Mouse (Mus musculus) right cerebral cortex, postnatal 14 days (tissue): ENCODE results near the gene Sbno1.
A peak's percentile ranks its signal among the peaks of the same experiment; 100 is the strongest.
"Not testable (repeated sequence)": the region's sequence is repeated elsewhere in the genome, so short reads cannot be mapped to it uniquely, and the experiment has no call there.

ENCODE experiments used
- DNase-seq: peaks from one replicate; pipeline ENCODE4 v3.0.0; 2022

Gene Sbno1

DNA sequence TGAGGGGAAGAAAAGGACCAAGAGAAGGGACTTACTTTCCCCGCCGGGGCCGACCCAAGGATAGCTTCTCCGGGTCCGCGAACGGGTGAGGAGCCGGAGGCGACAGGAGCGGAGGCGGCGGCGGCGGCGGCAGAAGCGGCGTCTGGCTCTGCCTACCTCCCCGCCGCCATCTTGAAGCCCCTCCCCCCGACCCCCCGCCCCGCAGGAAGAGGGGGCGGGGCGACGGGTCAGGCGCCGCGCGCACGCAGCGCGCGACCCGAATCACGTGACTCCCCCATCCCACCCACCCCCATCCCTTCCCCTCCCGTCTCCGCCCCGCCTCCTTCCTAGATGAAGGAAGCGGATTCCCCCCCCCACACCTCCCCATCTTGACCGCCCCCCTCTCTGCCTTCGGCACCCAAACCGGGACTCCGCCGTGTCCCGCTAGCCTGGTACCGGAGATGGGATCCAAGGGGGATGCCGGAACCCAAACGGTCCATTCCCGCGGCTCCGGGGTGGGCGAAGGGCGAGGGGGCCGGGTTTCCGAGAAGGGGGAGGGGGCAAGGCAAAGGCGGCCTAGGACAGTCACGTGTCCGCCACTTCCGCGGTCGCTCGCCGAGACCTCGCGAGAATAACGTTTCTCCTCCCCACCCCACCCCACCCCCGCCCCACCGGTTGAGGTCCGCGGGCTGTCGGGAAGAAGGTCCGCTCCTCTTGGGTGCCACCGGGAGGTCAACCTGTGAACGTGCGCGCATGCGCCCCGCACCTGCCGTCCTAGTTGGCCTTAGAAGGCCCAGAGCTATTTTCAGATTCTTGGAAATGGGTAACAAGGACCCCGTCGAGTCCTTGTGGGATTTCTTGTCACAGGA, at the start of gene Sbno1:
Gene Sbno1, minus strand, starts transcription at position 590 of the 848 bp plus-strand sequence.
- DNase-seq: peak; percentile 93

DNA sequence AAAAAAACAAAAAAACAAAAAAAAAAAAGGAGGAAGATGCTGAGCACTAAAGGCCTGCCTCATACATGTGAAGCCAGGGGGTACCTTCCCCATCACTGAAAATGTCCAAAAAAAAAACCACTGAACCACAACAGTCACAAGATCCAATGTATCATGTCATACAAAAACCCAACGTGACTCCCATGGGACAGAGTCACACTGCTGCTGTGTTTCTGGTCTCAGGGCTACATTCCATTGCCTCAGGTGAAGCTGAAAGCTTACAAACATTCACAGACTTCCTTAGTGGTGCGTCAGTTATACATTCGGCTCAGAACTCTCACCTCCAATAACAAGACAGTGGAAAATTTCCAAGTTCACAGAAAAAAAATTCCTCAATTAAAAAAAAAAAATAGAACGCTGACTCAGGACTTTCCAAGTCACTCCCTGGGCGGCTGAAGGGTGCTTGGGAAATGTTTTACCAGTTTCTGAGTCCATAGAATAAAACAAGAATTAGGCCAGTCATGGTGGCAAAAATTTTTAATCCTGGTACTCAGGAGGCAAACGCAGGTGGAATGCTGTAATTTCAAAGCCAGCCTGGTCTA, 44.9 kb upstream of the Sbno1 start:
- no peak for DNase-seq

DNA sequence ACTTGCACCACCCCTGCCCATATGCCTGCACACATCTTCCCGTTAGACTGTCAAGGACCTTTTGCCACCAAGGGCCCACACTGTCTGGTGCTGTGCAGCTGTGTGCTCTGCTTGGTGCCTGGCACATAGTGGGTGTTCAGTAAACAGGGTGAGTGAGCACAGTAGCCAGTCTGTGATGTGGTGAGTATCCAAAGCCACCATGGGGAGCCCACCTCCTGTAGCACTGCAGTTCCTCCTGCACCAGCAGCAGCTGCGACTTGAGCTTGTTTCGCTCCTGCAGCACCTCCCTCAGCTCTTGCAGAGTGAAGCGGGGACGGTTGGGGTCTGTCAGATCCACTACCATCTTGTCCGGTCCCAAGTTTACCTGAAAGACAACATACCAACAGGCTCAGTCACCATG, 43.7 kb upstream of the Sbno1 start:
- DNase-seq: no peak

DNA sequence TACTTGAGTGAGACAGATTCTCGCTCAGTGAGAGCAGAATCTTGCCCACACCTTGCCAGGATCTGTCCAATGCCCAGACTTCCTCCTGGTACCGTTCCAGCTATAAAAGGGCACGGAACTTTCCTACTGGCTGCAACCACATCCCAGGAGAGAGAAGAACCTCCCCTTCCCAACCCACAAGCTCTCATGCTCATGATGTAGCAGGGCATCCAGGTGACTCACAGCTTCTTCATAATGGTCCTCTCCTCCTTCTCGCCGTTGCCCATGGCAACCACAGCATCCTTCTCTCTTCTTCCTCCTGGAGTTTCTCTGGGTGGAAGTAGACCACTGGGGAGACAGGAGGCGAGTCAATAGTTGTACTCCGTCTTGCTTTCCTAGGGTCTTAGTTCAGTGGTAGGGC, 42.6 kb upstream of the Sbno1 start:
- DNase-seq: no peak

DNA sequence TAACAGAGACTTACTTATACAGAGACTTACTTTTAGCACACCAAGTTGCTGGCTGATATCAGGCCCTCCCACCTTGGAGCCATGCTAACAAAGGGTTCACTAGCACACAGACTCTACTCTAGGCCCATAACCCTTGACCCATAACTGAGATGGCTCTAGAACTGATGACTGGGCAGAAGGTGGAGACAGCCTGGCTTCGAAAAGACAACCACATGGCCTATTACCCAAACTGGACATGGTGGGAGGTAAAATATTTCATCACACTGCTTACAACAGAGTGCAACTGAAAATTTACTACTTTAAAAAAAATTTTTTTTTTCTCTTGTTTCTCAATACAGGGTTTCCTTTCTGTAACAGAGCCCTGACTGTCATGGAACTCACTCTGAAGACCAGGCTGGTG, 42.0 kb upstream of the Sbno1 start:
- no peak for DNase-seq

DNA sequence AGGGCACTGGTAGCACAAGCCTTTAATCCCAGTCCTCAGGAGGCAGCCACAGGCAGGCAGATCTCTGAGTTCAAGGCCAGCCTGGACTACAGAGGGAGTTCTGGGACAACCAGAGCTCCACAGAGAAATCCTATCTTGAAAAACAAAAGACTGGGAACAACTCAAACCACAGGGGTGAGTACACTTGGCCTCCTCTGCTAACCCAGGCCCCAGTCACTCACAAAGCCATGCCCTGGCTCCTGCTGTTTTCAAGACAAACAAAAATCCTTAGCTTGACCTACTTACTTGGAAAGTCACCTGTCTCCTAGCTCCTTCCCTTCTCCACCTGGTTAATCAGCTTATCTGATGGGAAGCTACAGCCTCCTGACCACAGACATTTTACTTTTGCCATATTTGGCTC, 39.1 kb upstream of the Sbno1 start:
- DNase-seq: no peak

DNA sequence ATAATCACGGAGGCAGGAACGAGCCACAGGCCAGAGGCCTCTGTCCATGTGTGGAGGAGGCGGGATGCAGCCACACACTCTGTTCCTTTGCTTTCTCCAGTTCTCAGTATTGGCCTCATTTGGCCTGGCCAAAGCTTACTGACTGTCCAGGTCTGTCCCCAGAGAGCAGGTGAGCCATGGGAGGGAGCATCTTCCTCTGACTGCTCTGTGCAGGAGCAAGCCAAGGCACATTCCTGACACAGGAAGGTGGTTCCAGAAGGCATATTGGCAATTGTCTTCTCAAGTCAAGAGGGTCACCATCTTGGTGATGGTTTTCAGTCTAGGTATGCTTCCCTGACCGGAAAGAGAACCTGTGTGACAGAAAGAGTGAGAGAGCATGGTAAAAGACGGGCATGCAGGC, 37.7 kb upstream of the Sbno1 start:
- no peak for DNase-seq

DNA sequence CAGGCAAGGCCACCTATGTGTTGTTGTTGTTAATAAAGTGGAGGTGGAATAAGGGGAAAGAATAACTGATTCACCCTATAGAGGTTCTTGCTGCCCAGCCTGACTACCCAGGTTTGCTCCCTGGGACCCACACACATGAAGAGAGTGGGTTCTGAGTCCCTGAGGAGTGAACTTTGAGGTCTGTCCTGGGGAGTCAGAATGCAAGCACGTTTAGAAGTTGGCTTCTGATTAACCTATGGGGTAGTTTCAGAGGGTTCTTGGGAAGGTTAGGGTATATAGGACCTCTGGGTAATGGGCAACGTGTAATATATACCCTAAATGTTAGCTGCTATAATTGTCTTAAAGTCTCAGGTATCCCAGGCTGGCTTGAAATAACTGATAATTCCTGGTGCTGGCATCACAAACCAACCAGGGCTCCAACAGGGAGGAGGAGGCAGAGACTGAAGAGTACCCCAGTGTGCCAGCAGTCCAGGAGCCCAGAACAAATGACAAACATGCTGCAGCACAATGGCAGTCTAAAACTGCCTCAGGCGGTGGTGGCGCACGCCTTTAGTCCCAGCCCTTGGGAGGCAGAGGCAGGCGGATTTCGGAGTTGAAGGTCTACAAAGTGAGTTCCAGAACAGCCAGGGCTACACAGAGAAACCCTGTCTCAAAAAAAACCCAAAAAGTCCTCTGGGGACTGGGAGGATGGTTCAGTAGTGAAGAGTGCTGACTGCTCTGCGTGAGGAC, 36.7 kb upstream of the Sbno1 start:
- no peak for DNase-seq

DNA sequence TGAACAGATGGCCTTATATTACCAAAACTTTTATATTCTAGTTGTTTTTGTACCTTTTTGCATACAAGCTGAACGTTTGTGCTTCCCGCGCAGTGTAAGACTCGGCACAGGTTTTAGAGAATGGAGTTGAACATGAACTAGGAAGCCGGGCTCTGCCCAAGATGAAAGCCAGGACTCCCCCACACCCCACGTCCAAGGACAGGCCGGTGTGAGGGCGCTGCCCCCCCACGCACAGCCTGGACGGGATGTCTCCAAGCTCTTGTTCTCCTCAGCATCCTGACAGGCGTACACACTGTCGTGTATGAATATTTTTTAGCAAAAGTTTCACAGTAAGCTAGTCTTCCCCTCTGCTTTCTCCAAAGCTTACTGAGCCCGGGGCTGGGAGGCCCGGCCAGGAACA, 35.1 kb upstream of the Sbno1 start:
- DNase-seq: not testable (repeated sequence)

DNA sequence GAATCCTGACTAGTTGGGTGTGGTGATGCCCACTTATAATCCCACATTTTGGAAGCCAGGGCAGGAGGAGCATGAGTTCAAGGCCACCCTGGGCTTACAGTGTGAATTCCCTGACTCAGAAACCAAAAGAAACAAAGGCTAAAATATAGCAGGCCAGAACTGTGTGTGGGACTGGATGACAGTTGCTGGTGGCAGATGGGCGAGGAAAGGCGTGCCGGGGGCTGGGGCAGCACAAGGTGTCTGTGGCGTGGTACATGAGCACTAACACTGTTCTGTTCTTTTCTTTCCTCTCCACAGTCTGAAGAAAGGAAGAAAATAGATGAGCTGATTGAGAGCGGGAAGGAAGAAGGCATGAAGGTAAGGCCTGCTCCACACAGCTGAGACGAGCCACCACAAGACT, 31.0 kb upstream of the Sbno1 start:
- DNase-seq: no peak

DNA sequence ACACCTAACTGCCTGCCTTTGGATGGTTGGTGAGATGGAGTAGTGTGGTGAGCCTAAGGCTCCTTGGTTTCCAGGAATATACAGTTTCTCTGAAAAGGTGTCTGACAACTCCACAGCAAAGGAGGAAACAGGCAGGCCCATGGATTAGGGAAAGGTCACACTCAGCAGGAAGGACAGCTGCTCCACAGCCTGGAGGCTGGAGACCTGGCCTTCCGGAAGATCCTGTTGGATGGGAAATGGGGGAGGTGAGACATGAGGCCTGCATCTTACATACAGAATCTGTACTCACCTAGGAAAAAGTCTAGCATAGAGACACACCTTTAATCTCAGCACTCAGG, 28.2 kb upstream of the Sbno1 start:
- DNase-seq: no peak

DNA sequence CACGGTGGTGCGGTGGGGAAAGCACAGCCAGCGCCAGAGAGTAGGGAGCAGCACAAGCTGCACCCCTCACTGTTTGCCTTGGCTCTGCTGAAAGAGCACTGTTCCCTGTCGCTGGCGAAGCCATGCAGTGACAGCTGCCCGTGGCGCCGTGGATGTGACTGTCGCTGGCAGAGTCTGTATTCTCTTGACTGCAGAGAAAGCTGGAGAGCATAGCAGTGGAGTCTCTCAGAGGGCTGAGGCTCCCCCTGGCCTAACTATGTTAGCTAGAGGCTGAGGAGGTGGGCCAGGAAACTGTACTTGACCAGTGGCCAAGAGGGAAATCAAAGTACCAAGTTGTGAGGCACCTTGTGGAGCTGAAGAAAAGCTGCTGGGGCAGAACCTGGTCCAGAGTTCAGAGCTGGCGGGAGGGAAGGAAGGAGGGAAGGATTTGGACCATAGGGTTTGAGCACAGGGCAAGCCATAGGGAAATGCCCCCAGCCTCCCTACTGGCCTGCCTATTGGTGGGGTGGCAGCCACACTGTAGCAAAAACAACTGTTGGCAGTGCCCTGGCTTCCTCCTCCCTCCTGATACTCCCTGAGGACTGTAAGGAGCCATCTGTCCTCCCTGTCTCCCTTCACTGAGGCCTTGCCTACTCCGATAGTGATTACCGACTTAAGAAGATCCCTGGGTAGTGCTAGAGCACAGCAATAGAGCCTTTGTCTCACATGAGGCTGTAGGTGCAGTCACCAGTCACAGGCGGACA, 27.7 kb upstream of the Sbno1 start:
- DNase-seq: peak; percentile 47

DNA sequence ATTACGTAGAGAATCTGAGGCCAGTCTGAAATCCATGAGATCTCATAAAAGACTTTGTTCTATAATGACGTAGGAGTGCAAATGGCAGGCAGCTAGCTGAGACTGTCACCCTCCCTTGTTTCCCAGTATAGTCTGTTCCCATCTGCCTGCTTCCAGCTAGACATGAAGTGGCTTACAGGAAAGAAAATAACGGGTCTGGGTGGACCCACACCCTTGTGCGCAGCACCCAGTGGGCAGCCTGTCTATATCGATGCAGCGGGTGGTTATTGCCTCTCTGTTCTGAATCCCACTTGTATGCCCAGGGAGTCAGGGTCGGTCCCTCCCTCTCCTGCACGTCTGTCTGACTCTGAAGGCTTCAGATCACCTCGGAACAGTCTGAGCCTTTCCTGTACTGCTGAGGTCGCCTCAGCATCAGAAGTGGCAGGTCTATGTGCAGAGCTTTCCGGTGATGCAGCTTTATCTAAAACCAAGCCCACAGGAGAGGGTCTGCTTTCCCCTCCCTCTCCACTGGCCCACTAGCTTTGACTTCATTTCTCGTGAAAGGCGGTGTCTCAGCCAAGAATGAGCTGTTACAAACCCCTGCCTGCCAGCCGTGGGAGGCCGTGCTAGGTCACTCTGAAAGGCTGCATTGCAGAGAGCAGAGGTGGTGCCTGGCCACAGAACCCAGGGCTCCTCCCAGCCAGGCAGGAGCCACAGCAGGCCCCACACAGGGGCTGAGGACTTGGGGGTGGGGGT, 26.9 kb upstream of the Sbno1 start:
- no peak for DNase-seq

DNA sequence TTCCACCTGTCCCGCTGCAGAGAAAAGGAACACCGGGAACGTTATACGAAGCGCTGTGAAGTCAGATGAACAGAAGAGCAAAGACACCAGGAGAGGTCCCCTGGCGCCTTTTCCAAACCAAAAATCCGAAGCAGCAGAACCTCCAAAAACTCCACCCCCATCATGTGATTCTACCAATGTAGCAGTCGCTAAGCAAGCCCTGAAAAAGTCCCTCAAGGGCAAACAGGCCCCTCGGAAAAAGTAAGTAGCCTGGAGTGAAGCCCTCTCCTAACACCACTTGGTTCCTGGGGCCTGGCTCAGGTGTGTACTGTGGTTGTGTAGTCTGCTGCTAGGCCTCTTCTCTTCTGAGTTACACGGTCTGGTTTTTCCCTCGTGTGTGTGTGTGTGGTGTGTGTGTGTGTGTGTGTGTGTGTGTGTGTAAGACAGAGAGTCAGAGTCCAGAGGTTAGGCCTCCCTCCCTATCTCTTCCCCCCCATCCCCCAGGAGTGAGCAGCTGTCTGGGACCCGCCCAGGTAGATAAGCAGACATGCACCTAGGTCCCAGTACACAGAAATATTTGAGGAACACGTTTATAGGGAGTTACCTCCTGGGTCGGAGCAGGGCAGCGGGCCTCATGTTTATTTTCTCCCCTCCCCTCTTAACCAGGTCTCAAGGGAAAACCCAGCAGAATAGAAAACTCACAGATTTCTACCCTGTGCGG, 25.0 kb upstream of the Sbno1 start:
- DNase-seq: no peak

DNA sequence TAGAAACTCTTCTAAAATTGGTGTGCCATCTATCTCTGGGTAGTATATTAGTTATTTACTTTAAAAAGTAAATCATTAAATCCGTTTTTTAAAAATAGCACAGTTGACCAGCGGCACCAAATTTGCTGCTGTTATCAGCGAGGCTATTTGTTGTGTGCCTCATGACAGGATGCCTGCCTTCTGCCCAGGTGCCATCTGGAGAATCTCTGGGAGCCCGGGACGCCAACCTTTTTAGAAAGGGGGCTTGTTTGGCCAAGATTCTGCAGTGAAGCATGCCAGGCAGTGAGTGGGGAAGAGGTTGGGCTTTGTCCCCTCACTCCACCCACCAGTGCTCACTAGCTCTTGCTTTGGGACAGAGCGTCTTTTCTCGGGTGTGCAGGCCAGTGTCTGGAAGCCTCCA, 24.2 kb upstream of the Sbno1 start:
- DNase-seq: no peak

DNA sequence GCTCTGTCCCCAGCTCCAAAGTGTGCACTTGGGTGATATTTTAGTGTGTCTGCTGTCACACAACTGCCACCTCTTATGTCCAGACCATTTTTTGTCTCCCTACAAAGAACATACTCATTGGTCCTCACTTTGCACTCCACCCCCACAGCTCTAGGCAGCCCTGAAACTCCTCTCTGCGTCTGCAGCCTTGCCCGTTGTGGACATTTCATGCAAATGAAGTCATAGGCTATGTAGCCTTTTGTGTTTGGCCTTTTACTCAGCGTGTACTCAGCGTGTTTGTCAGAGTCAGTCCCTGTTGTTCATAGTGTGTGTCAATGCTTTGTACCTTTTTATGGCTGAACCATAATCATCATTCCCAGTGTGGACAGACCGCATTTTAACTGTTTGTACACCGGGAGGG, 23.7 kb upstream of the Sbno1 start:
- no peak for DNase-seq

DNA sequence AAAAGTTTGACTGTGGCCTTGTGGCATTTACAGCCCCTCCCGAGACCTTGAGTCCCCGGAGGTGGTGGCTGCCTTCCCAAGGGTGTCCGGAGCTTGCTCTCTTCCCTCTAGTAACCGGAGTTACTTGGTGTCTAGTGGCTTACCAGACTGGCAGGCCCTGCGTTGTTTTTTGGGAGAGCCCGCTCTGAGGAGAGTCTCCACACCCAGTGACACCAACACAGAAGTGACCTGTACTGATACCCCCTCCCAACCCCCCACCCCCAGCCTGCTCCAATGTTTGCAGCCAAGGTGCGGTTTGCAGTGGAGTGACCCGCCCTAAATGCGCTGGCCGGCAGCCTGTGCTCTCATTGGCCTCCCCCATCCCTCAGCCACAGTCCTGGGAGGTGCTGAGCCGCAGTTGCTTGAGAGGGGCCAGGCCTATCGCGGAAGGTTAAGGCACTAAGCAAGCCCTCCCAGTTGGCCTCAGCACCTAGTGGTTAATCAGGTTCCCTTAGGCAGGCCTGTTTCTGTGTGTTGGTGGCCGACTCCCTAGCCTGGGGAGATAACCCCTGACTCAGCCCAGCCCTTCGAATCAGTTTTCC, 20.6 kb upstream of the Sbno1 start:
- no peak for DNase-seq

DNA sequence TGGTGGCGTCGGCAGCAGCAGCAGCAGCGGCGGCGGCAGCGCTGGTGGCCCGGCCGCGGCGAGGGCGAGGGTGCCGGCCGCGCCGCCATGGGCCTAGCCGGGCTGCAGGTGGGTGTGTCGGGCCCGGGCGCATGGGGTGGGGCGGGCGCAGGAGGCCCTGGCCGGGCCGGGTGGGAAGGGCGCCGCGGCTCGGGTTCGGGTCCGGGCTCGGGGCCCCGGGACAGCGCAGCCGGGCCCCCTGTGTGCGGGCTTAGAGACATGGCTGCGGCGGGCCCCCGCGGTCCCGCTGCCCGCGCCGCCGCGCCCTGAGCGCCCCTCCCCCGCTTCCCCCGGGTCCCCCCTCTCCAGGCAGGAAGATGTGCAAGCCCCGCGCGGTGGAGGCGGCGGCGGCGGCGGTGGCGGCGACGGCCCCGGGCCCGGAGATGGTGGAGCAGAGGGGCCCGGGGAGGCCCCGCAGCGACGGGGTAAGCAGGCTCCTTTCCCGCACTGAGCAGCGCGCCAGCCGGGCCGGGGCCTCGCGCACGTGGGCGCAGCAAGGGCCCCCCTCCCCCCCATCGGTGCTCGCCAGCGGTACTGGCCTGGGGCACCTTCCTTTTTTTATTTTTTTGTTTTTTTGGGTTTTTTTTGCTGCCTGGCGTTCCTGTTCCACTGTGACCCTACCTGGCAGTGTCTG, 20.0 kb upstream of the Sbno1 start:
- DNase-seq: peak; percentile 57

DNA sequence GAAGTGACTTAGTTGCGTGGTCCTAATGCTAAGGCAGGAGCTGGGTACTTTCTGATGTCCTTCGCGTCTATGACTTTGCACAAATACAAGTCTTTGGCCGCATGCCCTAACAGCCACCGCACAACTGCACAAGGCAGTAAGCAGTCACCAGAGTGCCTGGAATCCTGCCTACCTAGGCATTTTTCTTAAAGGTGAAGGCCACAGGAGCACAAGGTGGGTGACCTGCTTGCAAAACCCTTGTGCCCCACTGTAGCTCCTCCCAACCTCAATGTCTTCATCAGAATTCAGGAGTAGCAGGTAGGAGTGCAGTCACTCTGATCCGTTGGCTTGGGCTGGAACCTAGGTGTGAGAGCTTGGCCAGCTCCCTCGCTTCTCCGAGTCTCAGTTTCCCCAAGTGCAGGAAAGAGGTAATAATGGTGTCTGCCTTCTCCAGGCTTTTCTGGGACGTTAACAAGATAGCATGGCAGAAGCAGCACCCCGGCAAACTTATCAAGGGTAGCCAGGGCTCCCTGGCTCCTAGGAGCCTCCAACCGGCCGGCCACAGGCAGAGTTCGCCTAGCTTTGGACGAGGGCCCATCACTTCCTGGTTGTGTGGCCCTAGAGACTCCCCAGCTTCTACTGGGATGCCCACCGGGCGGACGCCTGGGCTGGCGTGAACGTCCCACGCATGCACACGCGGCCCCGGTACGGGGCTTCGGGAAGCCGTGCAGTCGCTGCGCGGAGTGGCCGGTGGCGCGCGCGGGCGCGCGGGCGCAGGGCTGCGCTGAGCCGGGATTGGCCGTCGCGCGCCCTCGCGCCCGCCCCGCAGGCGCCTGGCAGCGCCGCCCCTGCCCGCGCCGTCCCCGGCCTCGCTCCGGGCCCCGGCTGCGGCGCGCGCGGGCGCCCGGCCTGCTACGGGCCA, 19.1 kb upstream of the Sbno1 start:
- DNase-seq: peak; percentile 77

DNA sequence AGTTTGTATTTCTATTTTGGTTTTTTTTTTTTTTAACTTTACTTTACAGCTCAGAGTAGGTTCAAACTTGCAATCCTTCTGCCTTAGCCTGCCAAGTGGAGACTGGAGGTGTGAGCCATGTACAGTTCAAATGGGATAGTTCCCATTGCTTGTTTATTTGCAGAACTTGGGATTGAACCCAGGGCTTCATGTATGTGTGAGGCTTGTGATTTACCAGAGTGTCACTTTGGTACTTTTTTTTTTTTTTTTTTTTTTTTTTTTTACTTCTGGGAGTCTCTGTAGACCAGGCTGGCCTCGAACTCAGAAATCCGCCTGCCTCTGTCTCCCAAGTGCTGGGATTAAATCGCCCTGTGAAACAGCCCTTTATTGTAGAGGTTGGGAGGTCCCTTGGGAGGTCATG, 18.4 kb upstream of the Sbno1 start:
- DNase-seq: no peak
